Mouse (Mus musculus) forebrain, embryonic 12.5 days (tissue): ENCODE measurements at regions not wholly inside any gene's neighbourhood (a gene's known extent, or its start where the extent isn't known, plus 50 kb on each side); places are given as distances from the start of the nearest gene placed in this dataset.

Experiments
- ATAC-seq: fragments of 200-750 bp; cut with Nextera tagmentation; 2 replicates; pipeline ENCODE4 v1.8.0; 2017; ENCODE audit warnings: moderate TSS enrichment; ENCODE audit not compliant: low FRiP score
- H3K27ac ChIP-seq: fragments of 300-500 bp; sonication (generic); 2 replicates; pipeline ENCODE4 v1.5.1; 2016; ENCODE audit warnings: mild to moderate bottlenecking
- H3K27me3 ChIP-seq: fragments of 300-500 bp; sonication (generic); 2 replicates; pipeline ENCODE4 v1.6.1; 2016; ENCODE audit warnings: mild to moderate bottlenecking
- H3K36me3 ChIP-seq: fragments of 300-500 bp; sonication (generic); replicated peaks from 2 replicates; pipeline ENCODE4 v1.6.1; 2016; ENCODE audit warnings: mild to moderate bottlenecking
- H3K4me1 ChIP-seq: fragments of 300-500 bp; sonication (generic); 2 replicates; pipeline ENCODE4 v1.6.1; 2016
- H3K4me2 ChIP-seq: fragments of 300-500 bp; sonication (generic); 2 replicates; pipeline ENCODE4 v1.6.1; 2016; ENCODE audit warnings: mild to moderate bottlenecking, moderate library complexity
- H3K4me3 ChIP-seq: fragments of 300-500 bp; sonication (generic); replicated peaks from 2 replicates; pipeline ENCODE4 v1.5.1; 2016; ENCODE audit warnings: mild to moderate bottlenecking
- H3K9ac ChIP-seq: fragments of 300-500 bp; sonication (generic); 2 replicates; pipeline ENCODE4 v1.6.1; 2016; ENCODE audit warnings: mild to moderate bottlenecking
- H3K9me3 ChIP-seq: fragments of 300-500 bp; sonication (generic); 2 replicates; pipeline ENCODE4 v1.6.1; 2016
- WGBS: fragments of 180-500 bp; shearing (Covaris S2); methylation state at CpG from one replicate; pipeline ENCODE4 v1.1.7; 2016; 5-methylcytosine and 5-hydroxymethylcytosine counted together

GRCm38 (mm10) chr17:92159325-92159724 lies 1039.5 kb upstream of the Adcyap1 start:
- no peak overlapping the region for H3K4me3 ChIP-seq
- no peaks in the 10 kb centered on the region for H3K4me1 ChIP-seq
- H3K27ac ChIP-seq: no peak overlapping the region
- no peaks in the 10 kb centered on the region for H3K9me3 ChIP-seq
- no peak overlapping the region for H3K9ac ChIP-seq
- H3K36me3 ChIP-seq: no peaks in the 10 kb centered on the region
- ATAC-seq: no peak
- WGBS: 71% methylated on average over 1 of the region's 1 CpGs
- H3K4me2 ChIP-seq: no peak overlapping the region
- H3K27me3 ChIP-seq: no peaks in the 10 kb centered on the region

DNA sequence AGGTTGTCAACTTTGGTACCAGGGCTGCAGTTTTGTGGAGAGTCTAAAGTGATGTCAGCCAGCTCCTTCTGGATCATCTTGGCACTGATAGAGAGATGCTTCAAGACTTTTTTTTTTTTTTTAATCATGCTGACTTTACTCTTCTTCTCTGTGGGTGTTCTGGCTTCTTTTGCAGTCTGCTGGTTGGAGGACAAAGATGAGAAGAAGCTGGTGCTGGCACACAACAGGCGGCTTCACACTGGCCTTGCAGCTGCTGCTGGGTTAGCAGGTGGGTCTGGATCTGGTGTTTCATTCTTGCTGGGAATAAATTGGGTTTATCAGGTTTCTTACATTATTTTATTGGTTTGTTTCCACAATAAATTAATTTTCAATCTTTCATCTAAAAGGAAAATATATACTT lies 1013.1 kb upstream of the Adcyap1 start:
- Histone ChIP-seq H3K27ac (no peak overlapping the region), H3K4me2 (no peak overlapping the region), H3K4me1 (no peaks in the 10 kb centered on the region), H3K27me3 (no peaks in the 10 kb centered on the region), H3K4me3 (no peak overlapping the region), H3K9me3 (no peaks in the 10 kb centered on the region), H3K9ac (no peak overlapping the region), H3K36me3 (no peaks in the 10 kb centered on the region)
- ATAC-seq: no peak
- 82% methylated on average over 1 of the region's 1 CpGs for WGBS

GRCm38 (mm10) chr17:92210730-92211129 lies 988.1 kb upstream of the Adcyap1 start:
- Histone ChIP-seq H3K4me3 (no peak overlapping the region), H3K4me2 (no peak overlapping the region), H3K4me1 (no peaks in the 10 kb centered on the region), H3K9me3 (no peaks in the 10 kb centered on the region), H3K36me3 (no peaks in the 10 kb centered on the region), H3K27me3 (no peaks in the 10 kb centered on the region), H3K27ac (no peak overlapping the region), H3K9ac (no peak overlapping the region)
- peak; percentile 67; the same call in 1 of the 2 replicates for ATAC-seq

DNA sequence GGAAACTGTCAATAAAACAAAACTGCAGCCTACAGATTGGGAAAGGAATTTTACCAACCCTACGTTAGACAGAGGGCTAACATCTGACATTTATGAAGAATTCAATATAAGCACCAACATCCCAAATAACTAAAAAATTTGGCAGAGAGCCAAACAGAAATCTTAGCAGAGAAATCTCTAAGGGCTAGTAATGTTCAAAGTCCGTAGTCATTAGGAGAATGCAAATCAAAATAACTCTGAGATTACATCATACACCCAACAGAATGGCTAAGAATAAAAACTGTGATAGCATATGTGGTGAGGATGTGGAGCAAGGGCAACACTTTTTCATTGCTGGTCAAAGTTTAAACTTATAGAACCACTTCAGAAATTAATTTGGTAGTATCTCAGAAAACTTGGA lies 982.4 kb upstream of the Adcyap1 start:
- no peak for ATAC-seq
- 73% methylated on average over 2 of the region's 2 CpGs for WGBS

More for the DNA sequence above, 982.4 kb upstream of the Adcyap1 start:
- no peak overlapping the region for H3K9ac ChIP-seq
- H3K4me2 ChIP-seq: no peak overlapping the region
- no peak overlapping the region for H3K27ac ChIP-seq
- H3K9me3 ChIP-seq: no peaks in the 10 kb centered on the region
- no peaks in the 10 kb centered on the region for H3K4me1 ChIP-seq
- no peaks in the 10 kb centered on the region for H3K27me3 ChIP-seq
- no peak overlapping the region for H3K4me3 ChIP-seq
- no peaks in the 10 kb centered on the region for H3K36me3 ChIP-seq
